Mouse (Mus musculus) MN1 (cell line): Measurements from ENCODE around the gene Upk3a.
A peak's percentile ranks its signal among the peaks of the same experiment; 100 is the strongest.

Source experiments
- DNase-seq: peaks from one replicate; pipeline ENCODE4 v3.0.0-alpha.2; 2016; ENCODE audit warnings: low spot score

Upk3a gene

DNA sequence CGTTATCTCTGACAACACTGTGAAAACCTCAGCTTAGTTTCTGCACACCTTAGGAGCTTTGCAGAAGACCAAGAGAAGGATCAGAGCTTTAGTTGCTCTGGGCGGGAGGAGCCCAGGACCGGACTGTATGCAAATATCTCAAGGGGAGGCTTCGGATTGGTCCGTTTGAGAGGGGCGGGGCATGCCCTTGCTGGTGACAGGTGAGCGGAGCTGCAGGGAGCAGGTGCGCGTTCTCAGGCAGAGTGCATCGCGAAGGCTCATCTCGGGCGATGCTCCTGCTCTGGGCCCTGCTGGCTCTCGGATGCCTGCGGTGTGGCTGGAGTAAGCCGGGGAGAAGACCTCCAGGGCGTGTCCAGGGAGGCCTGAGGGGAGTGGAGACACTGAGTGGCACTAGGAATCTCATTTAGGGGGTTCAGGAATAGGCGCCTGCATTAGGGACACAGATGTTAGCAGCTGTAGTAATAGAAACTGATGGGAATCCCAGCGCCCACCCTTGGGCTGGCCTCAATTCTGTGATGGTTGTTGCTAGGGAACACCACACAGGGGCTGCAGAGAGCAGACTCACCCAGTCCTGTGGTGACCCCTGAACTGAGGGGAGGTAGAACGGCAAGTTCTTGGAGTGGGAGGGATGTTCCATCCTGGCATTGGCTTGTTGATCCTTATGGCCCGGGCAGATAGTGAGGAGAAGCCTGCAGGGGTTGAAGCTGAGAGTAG lies at the start of gene Upk3a:
Upk3a (plus strand) TSS at position 191 of the 714 bp plus-strand sequence.
- DNase-seq, result no peak

DNA sequence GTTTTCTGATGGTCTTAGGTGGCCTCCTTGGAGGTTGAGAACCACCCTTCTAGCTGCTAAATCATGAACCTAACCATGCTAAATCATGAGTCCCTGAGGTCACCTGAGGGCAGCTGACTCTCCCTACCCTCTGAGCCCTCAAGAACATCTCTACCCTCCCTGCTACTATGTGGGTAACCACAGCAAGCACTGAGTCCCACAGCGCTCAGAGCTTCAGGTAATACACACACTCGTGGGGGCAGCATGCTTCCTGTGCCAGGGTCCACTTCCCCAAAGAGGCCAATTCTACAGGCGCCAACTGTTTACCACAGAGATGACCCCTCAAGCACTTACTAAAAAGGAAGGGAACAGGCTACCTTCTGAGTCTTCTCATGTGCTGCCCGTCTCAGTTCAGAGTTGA lies 48.4 kb upstream of the Upk3a start:
- DNase-seq, result no peak

GRCm38 (mm10) chr15:84972860-84973543 lies 43.9 kb upstream of the Upk3a start:
- no peak for DNase-seq

DNA sequence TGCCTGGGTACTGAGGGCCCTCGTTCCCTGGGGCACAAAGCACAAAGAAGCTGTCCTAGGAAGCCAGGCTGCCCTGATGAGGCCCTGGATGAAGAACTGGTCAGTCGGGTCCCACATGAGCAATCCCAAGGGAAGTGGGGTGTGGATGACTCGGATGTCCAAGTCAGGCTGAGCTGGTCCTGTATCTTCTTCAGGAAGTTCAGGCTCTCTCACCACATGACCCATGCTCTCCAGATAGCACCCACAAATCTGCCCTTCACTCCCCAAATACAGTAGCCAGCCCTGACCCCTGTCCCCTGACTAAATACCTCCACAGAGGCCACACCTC lies 43.4 kb upstream of the Upk3a start:
- no peak for DNase-seq

GRCm38 (mm10) chr15:84975729-84976128 lies 41.2 kb upstream of the Upk3a start:
- peak; percentile 95 for DNase-seq

GRCm38 (mm10) chr15:84981609-84982313 lies 35.2 kb upstream of the Upk3a start:
- DNase-seq, result no peak

- DNase-seq, result no peak
These were observed 34.1 kb upstream of the Upk3a start for GRCm38 (mm10) chr15:84982888-84983287.

- DNase-seq, result no peak
These were observed 33.2 kb upstream of the Upk3a start for GRCm38 (mm10) chr15:84983721-84984120.

DNA sequence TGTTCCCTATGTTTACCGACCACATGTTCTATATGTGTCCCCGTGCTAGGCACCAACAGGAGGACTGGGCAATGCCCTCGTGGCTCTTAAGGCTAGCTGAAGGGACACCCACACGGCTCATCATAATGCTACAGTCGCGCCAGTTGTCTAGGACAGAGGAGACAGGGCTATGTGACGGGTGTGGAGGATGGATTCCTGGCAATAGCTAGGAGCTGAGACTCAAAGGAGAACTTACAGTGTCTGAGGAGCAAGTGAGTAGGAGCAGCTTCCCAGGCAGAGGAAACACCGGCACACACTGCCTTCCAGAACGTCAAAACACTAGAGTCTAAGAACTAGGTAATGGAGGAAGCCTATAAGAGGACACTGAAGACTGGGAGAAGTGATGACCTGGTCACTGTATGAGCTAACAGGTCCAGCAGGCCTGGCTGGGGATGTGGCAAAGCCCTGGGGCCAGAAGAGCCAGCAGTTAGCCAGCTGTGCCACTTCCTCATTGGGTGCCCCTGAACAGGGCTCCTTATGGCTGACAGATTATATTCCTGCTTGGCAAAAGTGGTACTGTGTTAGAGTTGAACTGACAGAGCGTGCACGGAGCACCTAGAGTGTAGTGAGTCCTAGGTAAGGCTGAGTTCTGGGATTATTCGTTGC lies 31.3 kb upstream of the Upk3a start:
- no peak for DNase-seq

- no peak for DNase-seq
These were observed 30.5 kb upstream of the Upk3a start for GRCm38 (mm10) chr15:84986171-84987019.

DNA sequence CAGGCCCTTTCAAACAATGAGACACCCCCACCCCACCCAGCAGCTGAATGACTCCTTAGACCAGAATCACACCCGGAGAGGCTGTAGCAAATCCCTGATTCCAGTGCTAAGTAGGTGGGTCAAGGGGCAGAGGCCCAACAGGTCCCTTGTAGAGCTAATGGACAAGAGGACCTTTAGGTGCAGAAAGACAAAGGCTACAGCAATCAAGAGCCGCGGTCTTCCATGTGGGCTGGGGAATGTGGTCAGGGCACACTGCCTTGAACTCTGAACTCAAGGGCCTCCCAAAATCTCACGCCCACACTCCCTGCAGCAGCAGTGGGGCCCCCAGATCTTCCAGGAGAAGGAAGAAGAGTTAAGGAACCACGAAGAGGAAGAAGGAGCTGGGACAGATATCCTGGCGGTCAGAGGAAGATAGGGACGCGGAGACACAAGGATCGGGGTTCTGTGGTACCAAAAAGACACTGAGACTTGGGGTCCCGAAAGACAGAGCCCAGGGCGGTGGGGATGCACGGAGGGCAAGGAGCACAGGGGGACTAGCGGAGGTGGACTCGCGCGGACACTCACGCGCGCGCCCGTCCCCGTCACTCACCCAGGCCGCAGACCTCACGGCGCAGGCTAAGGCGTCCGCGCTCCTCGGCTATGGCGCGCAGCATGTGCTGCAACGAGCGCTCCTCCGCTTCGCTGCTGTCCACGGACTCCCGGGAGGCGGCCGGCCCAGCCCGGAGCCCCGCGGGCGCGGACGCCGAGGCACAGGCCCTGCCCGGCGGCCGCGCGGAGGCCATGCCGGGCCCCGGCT lies 29.7 kb upstream of the Upk3a start:
- peak; percentile 70 for DNase-seq

DNA sequence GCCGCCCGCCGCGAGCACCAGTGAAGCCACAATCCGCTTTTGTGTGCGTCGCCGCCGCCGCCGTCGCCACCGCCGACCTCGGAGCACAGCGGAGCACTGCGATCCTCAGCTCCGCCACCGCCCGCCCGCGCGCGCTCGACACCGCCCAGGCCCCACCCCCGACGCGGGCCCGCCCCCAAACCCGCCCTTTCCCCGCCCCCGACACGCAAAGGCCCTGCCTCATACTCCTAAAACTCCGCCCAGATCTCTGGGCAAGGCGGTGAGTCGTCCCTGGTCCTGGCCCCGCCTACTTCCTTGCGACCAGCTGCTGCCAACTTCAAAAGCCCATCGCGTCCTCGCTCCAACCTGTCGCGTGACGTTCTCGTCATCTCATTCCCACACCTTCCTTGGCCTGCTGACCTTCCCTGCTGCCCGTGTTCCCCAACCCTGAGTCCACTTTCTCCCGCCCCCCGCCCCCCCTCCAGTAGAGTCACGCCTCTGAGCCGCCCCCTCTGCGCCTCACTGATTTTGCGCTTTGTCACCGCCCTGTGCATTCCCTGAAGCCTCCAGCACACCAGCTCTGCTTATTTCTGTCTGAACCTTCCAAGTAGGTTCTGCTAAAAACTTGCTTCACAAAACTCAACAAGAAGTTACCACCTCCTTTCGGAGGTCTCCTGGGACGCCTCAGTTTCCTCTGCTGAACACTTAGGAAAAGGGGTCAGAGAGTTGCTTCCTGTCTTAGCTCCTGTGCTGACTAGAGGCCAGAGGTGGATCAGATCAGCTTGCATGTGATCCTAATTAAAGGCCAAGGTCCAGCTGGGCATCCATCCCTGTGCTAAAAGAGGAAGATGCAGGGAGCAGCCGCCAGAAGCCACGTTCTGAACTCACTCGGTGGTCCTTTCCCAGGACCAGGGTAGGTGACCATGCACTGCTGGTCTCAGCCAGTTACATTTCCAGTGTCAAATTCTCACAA lies 28.8 kb upstream of the Upk3a start, which contains the start of gene 5031439G07Rik:
5031439G07Rik (minus strand) TSS at position 678 of the 952 bp plus-strand sequence.
- DNase-seq, result peak; percentile 98

DNA sequence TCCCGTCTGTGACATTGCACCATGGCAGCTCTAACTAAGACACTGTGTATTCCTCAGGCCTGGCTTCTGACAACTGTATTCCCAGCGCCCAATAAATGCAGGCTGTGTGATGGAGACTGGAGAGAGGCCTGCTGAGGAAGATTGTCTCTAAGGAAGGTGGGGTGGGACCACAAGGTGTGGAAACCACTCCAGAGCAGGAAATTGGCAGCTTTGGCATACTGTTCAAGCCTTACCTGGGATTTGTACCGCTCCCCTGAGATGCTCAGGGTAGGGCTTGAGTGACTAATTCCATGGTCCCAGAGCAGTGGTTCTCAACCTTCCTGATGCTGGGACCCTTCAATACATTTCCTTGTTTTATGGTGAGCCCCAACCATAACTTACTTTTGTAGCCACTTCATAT lies 27.8 kb upstream of the Upk3a start:
- no peak for DNase-seq

- no peak for DNase-seq
These were observed 27.2 kb upstream of the Upk3a start for GRCm38 (mm10) chr15:84989771-84990170.

DNA sequence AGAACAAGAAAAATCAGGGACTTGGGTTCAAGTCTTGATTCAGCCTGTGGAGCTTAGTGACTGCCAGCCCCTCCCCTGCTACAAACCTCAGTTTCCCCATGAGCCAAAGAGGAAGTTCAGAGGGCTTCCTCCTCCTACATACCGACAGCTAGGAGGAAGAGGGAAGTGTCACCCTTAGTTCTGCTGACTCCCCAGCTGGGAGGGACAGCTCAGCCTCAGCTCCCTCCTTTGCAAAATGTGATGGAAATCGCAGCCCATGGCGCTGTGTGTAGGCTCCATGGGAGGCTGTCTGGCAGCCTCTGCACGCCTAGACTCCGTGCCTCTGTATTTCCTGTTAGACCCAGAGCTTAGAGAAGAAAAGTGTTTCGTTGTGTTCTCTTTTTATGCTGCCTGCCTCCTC lies 22.4 kb upstream of the Upk3a start:
- no peak for DNase-seq

DNA sequence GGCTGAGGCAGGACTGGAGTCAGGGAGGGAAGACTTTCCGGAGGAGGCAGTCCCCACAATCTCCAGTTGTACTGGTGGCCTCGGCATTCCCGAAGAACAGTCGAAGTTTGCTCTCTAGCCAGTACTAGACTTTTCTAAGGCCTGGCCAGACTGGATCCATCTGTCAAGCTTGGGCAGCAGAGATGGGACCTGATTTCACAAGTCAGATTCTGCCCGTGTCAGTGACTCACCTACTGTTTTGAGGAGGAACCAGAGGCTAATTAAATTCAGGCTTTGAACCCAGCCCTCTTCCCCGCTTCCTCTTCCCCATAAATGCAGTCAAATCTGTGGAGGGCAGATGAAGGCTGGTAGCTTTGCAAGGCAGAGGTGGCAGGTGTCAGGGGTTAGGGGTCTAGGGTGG lies 21.9 kb upstream of the Upk3a start:
- DNase-seq, result peak; percentile 58

DNA sequence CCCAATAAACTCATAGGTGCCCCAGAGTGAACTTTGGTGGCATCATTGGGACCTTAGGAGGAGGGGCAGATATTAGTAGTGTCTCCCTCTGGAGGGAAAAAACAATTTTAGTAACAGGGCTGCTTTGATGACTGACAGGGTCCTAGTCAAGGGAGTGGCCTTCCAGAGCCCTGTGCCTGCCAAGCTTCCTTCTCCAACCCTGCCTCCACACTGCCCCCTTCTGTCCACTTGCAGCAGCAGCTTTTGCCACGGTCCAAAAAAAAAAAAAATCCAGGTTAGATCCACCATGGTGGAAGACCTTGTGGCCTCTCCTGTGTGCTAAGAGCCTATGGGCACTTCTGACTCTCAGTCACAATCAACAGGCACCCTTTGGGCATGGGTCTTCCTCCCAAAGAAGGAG lies 21.0 kb upstream of the Upk3a start:
- peak; percentile 80 for DNase-seq

GRCm38 (mm10) chr15:84997768-84998454 lies 19.0 kb upstream of the Upk3a start:
- DNase-seq, result no peak

DNA sequence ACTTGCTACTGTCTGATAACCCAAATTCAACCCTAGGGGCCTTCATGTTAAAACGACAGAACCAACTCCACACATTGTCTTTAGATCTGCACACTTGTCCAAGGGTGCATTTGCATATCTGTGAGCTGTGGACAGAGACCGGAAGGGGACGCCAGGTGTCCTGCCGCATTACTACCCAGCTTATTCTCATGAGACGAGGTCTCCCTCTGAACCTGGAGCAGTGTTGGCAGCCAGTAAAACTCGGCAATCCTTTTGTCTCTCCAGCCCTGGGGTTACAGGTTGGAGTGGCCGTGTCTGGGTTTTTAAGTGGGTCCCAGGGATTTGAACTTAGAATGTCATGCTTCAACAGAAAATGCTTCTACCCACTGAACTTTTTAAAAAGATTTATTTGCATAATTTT lies 17.0 kb upstream of the Upk3a start:
- DNase-seq, result no peak
